Mouse (Mus musculus): ENCODE data around the gene Psmd3.

GRCm38 (mm10) chr11:98730727-98731126 lies 48.4 kb downstream of the Psmd3 start:
- TF ChIP-seq CTCF (IDR thresholded peaks at IDR 0.05; ENCODE audit: low read depth, low read length) = no peak
- TF ChIP-seq POLR2A (IDR thresholded peaks at IDR 0.05; ENCODE audit: extremely low read depth, insufficient read depth, low read length) = no peak

Data from liver, adult 2 months (tissue).